Mouse (Mus musculus) lung, postnatal 0 days (tissue): ENCODE data around the gene Tmem229b. TPM values are rescaled to one million over a fixed set of nuclear protein-coding genes. Genes with fewer than 3 reads are reported as not detected.
A peak's percentile ranks its signal among the peaks of the same experiment; 100 is the strongest.

Source experiments
- ATAC-seq: fragments of 200-750 bp; cut with Nextera tagmentation; 2 replicates; pipeline ENCODE4 v1.8.0; 2017; ENCODE audit warnings: moderate library complexity
- DNase-seq: peaks from one replicate; pipeline ENCODE4 v3.0.0-alpha.2; 2016; ENCODE audit warnings: low spot score
- H3K27ac ChIP-seq: fragments of 300-500 bp; sonication (generic); 2 replicates; pipeline ENCODE4 v1.5.1; 2014; ENCODE audit warnings: antibody characterized with exemption, mild to moderate bottlenecking, low read length, mixed read lengths
- H3K27me3 ChIP-seq: fragments of 300-500 bp; sonication (generic); replicated peaks from 2 replicates; pipeline ENCODE4 v1.6.1; 2014; ENCODE audit warnings: low read length, mixed read lengths; ENCODE audit not compliant: insufficient read depth
- H3K36me3 ChIP-seq: fragments of 300-500 bp; sonication (generic); 2 replicates; pipeline ENCODE4 v1.6.1; 2014; ENCODE audit warnings: low read length, mixed read lengths; ENCODE audit not compliant: insufficient read depth
- H3K4me1 ChIP-seq: fragments of 300-500 bp; sonication (generic); 2 replicates; pipeline ENCODE4 v1.6.1; 2014; ENCODE audit warnings: antibody characterized with exemption, low read depth, low read length, mixed read lengths; ENCODE audit not compliant: insufficient read depth
- H3K4me2 ChIP-seq: fragments of 300-500 bp; sonication (generic); replicated peaks from 2 replicates; pipeline ENCODE4 v1.6.1; 2014; ENCODE audit warnings: low read depth, mild to moderate bottlenecking, low read length, moderate library complexity, mixed read lengths
- H3K4me3 ChIP-seq: fragments of 300-500 bp; sonication (generic); 2 replicates; pipeline ENCODE4 v1.5.1; 2014; ENCODE audit warnings: low read depth, low read length
- H3K9ac ChIP-seq: fragments of 300-500 bp; sonication (generic); replicated peaks from 2 replicates; pipeline ENCODE4 v1.6.1; 2014; ENCODE audit warnings: low read depth, mild to moderate bottlenecking
- H3K9me3 ChIP-seq: fragments of 300-500 bp; sonication (generic); 2 replicates; pipeline ENCODE4 v1.6.1; 2016; ENCODE audit warnings: low read length, mixed read lengths
- CTCF ChIP-seq: IDR thresholded peaks from 2 replicates; pipeline ENCODE4 v1.5.1; 2016; ENCODE audit warnings: antibody characterized with exemption, mild to moderate bottlenecking
- EP300 ChIP-seq: IDR thresholded peaks from 2 replicates; pipeline ENCODE4 v1.6.1; 2016; ENCODE audit warnings: antibody characterized with exemption, mild to moderate bottlenecking, control low read depth
- WGBS: fragments of 180-500 bp; shearing (Covaris S2); extraction: QIAGEN DNeasy Blood & Tissue Kit; methylation state at CpG from one replicate; pipeline ENCODE4 v1.1.7; 2014; 5-methylcytosine and 5-hydroxymethylcytosine counted together
- polyA plus RNA-seq: library from polyadenylated mRNA; unstranded; fragments of >200 nt; fragmentation: Nextera tagmentation; extraction: Ambion mirVana; gene quantifications from 2 replicates; pipeline ENCODE4 v1.2.1, GENCODE M21; 2015

Gene Tmem229b
- polyA plus RNA-seq, 1 experiment from 2014 or later: 5.3 TPM

GRCm38 (mm10) chr12:78919079-78919712 lies 88.2 kb downstream of the Tmem229b start:
- H3K4me2 ChIP-seq: no peak overlapping the region
- ATAC-seq: peak; percentile 86
- H3K36me3 ChIP-seq: no peaks in the 10 kb centered on the region
- no peak overlapping the region for H3K9ac ChIP-seq
- H3K4me3 ChIP-seq: no peak overlapping the region
- peak; percentile 92 for DNase-seq
- TF ChIP-seq EP300: no peak
- TF ChIP-seq CTCF: peak; percentile 94
- H3K27me3 ChIP-seq: no peaks in the 10 kb centered on the region
- no peaks in the 10 kb centered on the region for H3K4me1 ChIP-seq
- no peak overlapping the region for H3K27ac ChIP-seq
- WGBS: 22% methylated on average over 16 of the region's 16 CpGs
- no peaks in the 10 kb centered on the region for H3K9me3 ChIP-seq

GRCm38 (mm10) chr12:78918227-78919078 lies 89.0 kb downstream of the Tmem229b start:
- Histone ChIP-seq H3K27me3 (no peaks in the 10 kb centered on the region), H3K4me1 (no peaks in the 10 kb centered on the region), H3K4me2 (no peak overlapping the region), H3K9ac (no peak overlapping the region), H3K36me3 (no peaks in the 10 kb centered on the region), H3K4me3 (no peak overlapping the region), H3K9me3 (no peaks in the 10 kb centered on the region), H3K27ac (no peak overlapping the region)
- DNase-seq (peak; percentile 92), ATAC-seq (peak; percentile 69)
- peak; percentile 89 for TF ChIP-seq CTCF
- no peak for TF ChIP-seq EP300
- WGBS: 14% methylated on average over 11 of the region's 11 CpGs

- H3K4me3 ChIP-seq: no peak overlapping the region
- no peaks in the 10 kb centered on the region for H3K9me3 ChIP-seq
- H3K27me3 ChIP-seq: peaks cover 9% of the 10 kb centered on the region; the same call in 1 of the 2 replicates
- TF ChIP-seq CTCF (peak; percentile 21; the same call in 1 of the 2 replicates), EP300 (no peak)
- DNase-seq (no peak), ATAC-seq (no peak)
- H3K9ac ChIP-seq: no peak overlapping the region
- no peak overlapping the region for H3K27ac ChIP-seq
- H3K36me3 ChIP-seq: no peaks in the 10 kb centered on the region
- WGBS: 80% methylated on average over 3 of the region's 3 CpGs
- peaks cover 4% of the 10 kb centered on the region; the same call in 1 of the 2 replicates for H3K4me1 ChIP-seq
- no peak overlapping the region for H3K4me2 ChIP-seq
Measured at GRCm38 (mm10) chr12:78916278-78916677, 91.1 kb downstream of the Tmem229b start.

GRCm38 (mm10) chr12:78915561-78915960 lies 91.9 kb downstream of the Tmem229b start:
- DNase-seq (no peak), ATAC-seq (no peak)
- Histone ChIP-seq H3K4me3 (no peak overlapping the region), H3K27me3 (peaks cover 9% of the 10 kb centered on the region; the same call in 1 of the 2 replicates), H3K36me3 (no peaks in the 10 kb centered on the region), H3K9ac (no peak overlapping the region), H3K9me3 (no peaks in the 10 kb centered on the region), H3K4me1 (peaks cover 4% of the 10 kb centered on the region; the same call in 1 of the 2 replicates), H3K27ac (no peak overlapping the region), H3K4me2 (no peak overlapping the region)
- 72% methylated on average over 3 of the region's 3 CpGs for WGBS
- TF ChIP-seq EP300 (no peak), CTCF (no peak)

GRCm38 (mm10) chr12:78914458-78914857 lies 93.0 kb downstream of the Tmem229b start:
- 83% methylated on average over 4 of the region's 4 CpGs for WGBS
- DNase-seq (no peak), ATAC-seq (no peak)
- Histone ChIP-seq H3K27me3 (peaks cover 9% of the 10 kb centered on the region; the same call in 1 of the 2 replicates), H3K36me3 (no peaks in the 10 kb centered on the region), H3K4me3 (no peak overlapping the region), H3K27ac (no peak overlapping the region), H3K4me2 (no peak overlapping the region), H3K9ac (no peak overlapping the region), H3K4me1 (peaks cover 4% of the 10 kb centered on the region; the same call in 1 of the 2 replicates), H3K9me3 (0 out of 2 replicates have a peak, but pooled peaks cover under 1% of the 10 kb centered on the region)
- TF ChIP-seq EP300 (no peak), CTCF (no peak)

Other genes with a start within 250 kb of the Tmem229b start
- 64.0 and 64.4 TPM in 2 replicates for gene Atp6v1d, start 146.0 kb downstream of the Tmem229b start, polyA plus RNA-seq
- 77.7 and 85.6 TPM in 2 replicates for gene Eif2s1, start 145.8 kb downstream of the Tmem229b start, polyA plus RNA-seq
- 2.6 and 2.8 TPM in 2 replicates for gene Plek2, start 100.7 kb downstream of the Tmem229b start, polyA plus RNA-seq
- gene Plekhh1, start 21.5 kb upstream of the Tmem229b start, polyA plus RNA-seq: 1.9 and 2.2 TPM in 2 replicates
- 14.8 and 15.7 TPM in 2 replicates for gene Pigh, start 82.0 kb upstream of the Tmem229b start, polyA plus RNA-seq
- gene Arg2, start 123.2 kb upstream of the Tmem229b start, polyA plus RNA-seq: 19.1 and 24.8 TPM in 2 replicates
- gene Vti1b, start 165.0 kb upstream of the Tmem229b start, polyA plus RNA-seq: 78.5 and 80.6 TPM in 2 replicates
- gene Rdh11, start 184.7 kb upstream of the Tmem229b start, polyA plus RNA-seq: 15.5 and 16.7 TPM in 2 replicates
- 0.61 and 0.69 TPM in 2 replicates for gene Rdh12, start 201.3 kb upstream of the Tmem229b start, polyA plus RNA-seq